Mouse (Mus musculus) lung, postnatal 0 days (tissue): Measurements from ENCODE around the gene Gm42674.

Experiments
- CTCF ChIP-seq: IDR thresholded peaks from 2 replicates; pipeline ENCODE4 v1.5.1; 2016; ENCODE audit warnings: antibody characterized with exemption, mild to moderate bottlenecking
- EP300 ChIP-seq: IDR thresholded peaks from 2 replicates; pipeline ENCODE4 v1.6.1; 2016; ENCODE audit warnings: antibody characterized with exemption, mild to moderate bottlenecking, control low read depth

DNA sequence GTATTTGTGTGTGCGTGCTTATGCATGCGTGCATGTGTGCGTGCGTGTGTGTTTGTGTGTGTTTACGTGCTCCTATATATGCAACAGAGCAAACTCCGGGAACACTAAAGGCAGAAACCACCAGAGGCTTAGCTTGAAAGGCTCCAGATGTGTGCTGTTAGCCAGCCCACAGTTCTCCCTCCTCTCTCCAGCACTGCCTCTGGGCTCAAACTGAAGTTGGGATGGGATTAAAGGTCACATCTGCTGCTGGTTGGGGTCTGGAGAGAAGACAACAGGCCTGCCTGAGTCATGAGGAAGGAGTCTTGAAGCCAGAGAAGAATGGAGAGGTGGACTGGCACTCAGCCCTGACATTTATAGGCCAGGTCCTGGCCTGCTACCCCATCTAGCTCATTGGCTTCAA is 4.5 kb downstream of the Gm42674 start:
- no peak for TF ChIP-seq CTCF
- TF ChIP-seq EP300, result no peak
